Mouse (Mus musculus) heart, postnatal 0 days (tissue): ENCODE data around the gene Kdm2b. TPM values are rescaled to one million over a fixed set of nuclear protein-coding genes. Genes with fewer than 3 reads are reported as not detected.

Experiments
- ATAC-seq: fragments of 200-750 bp; cut with Nextera tagmentation; 2 replicates; pipeline ENCODE4 v1.8.0; 2017; ENCODE audit warnings: low read depth, moderate number of reproducible peaks, moderate library complexity; ENCODE audit not compliant: insufficient read depth
- DNase-seq: peaks from one replicate; pipeline ENCODE4 v3.0.0-alpha.2; 2016; ENCODE audit warnings: low spot score
- H3K27ac ChIP-seq: fragments of 300-500 bp; sonication (generic); 2 replicates; pipeline ENCODE4 v1.5.1; 2014; ENCODE audit warnings: low read depth, mild to moderate bottlenecking
- H3K27me3 ChIP-seq: fragments of 300-500 bp; sonication (generic); 2 replicates; pipeline ENCODE4 v1.6.1; 2014; ENCODE audit warnings: low read length, mixed read lengths; ENCODE audit not compliant: control insufficient read depth, insufficient read depth
- H3K36me3 ChIP-seq: fragments of 300-500 bp; sonication (generic); replicated peaks from 2 replicates; pipeline ENCODE4 v1.6.1; 2014; ENCODE audit warnings: low read length, mixed read lengths; ENCODE audit not compliant: control insufficient read depth, insufficient read depth
- H3K4me1 ChIP-seq: fragments of 300-500 bp; sonication (generic); 2 replicates; pipeline ENCODE4 v1.6.1; 2014; ENCODE audit warnings: antibody characterized with exemption; ENCODE audit not compliant: control insufficient read depth, insufficient read depth
- H3K4me2 ChIP-seq: fragments of 300-500 bp; sonication (generic); 2 replicates; pipeline ENCODE4 v1.6.1; 2014; ENCODE audit warnings: low read depth, mild to moderate bottlenecking, low read length, moderate library complexity
- H3K4me3 ChIP-seq: fragments of 300-500 bp; sonication (generic); 2 replicates; pipeline ENCODE4 v1.5.1; 2014; ENCODE audit warnings: low read depth, low read length
- H3K9ac ChIP-seq: fragments of 300-500 bp; sonication (generic); replicated peaks from 2 replicates; pipeline ENCODE4 v1.6.1; 2014; ENCODE audit warnings: low read depth, low read length, mixed read lengths
- H3K9me3 ChIP-seq: fragments of 300-500 bp; sonication (generic); replicated peaks from 2 replicates; pipeline ENCODE4 v1.6.1; 2016; ENCODE audit warnings: low read length; ENCODE audit not compliant: control insufficient read depth
- CTCF ChIP-seq: IDR thresholded peaks from 2 replicates; pipeline ENCODE4 v1.5.1; 2016; ENCODE audit warnings: antibody characterized with exemption, control low read depth, low read depth
- EP300 ChIP-seq: IDR thresholded peaks from 2 replicates; pipeline ENCODE4 v1.6.1; 2016; ENCODE audit warnings: antibody characterized with exemption, low read depth
- WGBS: fragments of 180-500 bp; shearing (Covaris S2); extraction: QIAGEN DNeasy Blood & Tissue Kit; methylation state at CpG from one replicate; pipeline ENCODE4 v1.1.7; 2014; 5-methylcytosine and 5-hydroxymethylcytosine counted together
- polyA plus RNA-seq: library from polyadenylated mRNA; unstranded; fragments of >200 nt; fragmentation: Nextera tagmentation; extraction: Ambion mirVana; gene quantifications from 2 replicates; pipeline ENCODE4 v1.2.1, GENCODE M21; 2015
- total RNA-seq: library from RNA; depleted of rRNA; stranded (reverse); fragments of >200 nt; gene quantifications from 2 replicates; pipeline ENCODE4 v1.2.3, GENCODE M21; 2014; ENCODE audit warnings: low replicate concordance

The Kdm2b gene
- total and polyA plus RNA-seq, 2 experiments from 2014 or later, result 14.7 to 29.3 TPM

GRCm38 (mm10) chr5:123033646-123034160 is 44.1 kb upstream of the Kdm2b start:
- WGBS, result 65% methylated on average over 7 of the region's 7 CpGs
- TF ChIP-seq CTCF, result no peak
- TF ChIP-seq EP300, result no peak
- H3K9me3 ChIP-seq, result no peaks in the 10 kb centered on the region
- no peak overlapping the region for H3K27ac ChIP-seq
- DNase-seq (no peak), ATAC-seq (no peak)
- H3K4me2 ChIP-seq, result no peak overlapping the region
- H3K4me3 ChIP-seq, result no peak overlapping the region
- H3K36me3 ChIP-seq, result peaks cover 26% of the 10 kb centered on the region
- H3K27me3 ChIP-seq, result no peaks in the 10 kb centered on the region
- H3K9ac ChIP-seq, result no peak overlapping the region
- 0 out of 2 replicates have a peak, but pooled peaks cover 8% of the 10 kb centered on the region for H3K4me1 ChIP-seq

DNA sequence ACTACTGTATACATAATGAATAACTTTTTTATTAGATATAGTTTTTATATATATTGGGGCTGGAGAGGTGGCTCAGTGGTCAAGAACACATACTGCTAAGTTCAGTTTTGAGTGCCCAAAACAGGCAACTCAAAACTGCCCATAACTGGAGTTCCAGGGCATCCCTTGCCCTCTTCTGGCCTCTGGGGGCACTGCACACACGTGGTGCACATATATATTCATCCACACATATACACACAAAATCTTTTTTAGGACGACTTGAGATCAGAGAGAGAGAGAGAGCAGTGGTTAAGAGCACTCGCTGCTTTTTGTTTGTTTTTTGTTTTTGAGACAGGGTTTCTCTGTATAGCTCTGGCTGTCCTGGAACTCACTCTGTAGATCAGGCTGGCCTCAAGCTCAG is 41.7 kb upstream of the Kdm2b start:
- Histone ChIP-seq H3K4me2 (no peak overlapping the region), H3K4me3 (no peak overlapping the region), H3K9ac (no peak overlapping the region), H3K27ac (no peak overlapping the region), H3K27me3 (no peaks in the 10 kb centered on the region), H3K36me3 (peaks cover 27% of the 10 kb centered on the region), H3K9me3 (no peaks in the 10 kb centered on the region), H3K4me1 (peaks cover 16% of the 10 kb centered on the region; the same call in 1 of the 2 replicates)
- no peak for DNase-seq
- no peak for TF ChIP-seq EP300
- TF ChIP-seq CTCF, result no peak
- no peak for ATAC-seq
- 91% methylated on average over 3 of the region's 3 CpGs for WGBS

DNA sequence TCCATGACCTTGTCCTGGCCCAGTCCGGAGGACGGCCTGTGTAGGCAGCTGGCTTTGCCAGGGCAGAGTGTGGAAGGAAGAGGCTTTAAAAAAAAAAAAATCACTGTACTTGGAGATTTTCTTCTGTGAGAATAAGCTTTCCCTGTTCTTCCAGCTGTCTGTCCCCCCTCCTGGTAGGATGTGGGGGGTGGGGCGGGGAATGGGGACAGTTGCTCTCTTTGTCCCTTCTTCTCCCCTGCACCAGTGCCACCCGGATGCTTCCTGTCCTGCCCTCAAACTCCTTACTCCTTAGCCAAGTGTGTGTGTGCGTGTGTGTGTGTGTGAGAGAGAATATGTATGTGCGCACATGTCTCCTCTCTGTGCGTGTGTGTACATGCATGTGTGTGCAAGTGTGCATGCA is 40.1 kb upstream of the Kdm2b start:
- no peak for ATAC-seq

GRCm38 (mm10) chr5:123027436-123027835 is 37.8 kb upstream of the Kdm2b start:
- Histone ChIP-seq H3K27ac (no peak overlapping the region), H3K4me1 (peaks cover 12% of the 10 kb centered on the region), H3K9me3 (no peaks in the 10 kb centered on the region), H3K36me3 (peaks cover 27% of the 10 kb centered on the region), H3K9ac (no peak overlapping the region), H3K4me3 (no peak overlapping the region), H3K4me2 (no peak overlapping the region), H3K27me3 (no peaks in the 10 kb centered on the region)
- ATAC-seq (no peak), DNase-seq (no peak)
- WGBS, result 35% methylated on average over 6 of the region's 6 CpGs
- no peak for TF ChIP-seq EP300
- TF ChIP-seq CTCF, result no peak

More for the DNA sequence above, 40.1 kb upstream of the Kdm2b start:
- no peak overlapping the region for H3K9ac ChIP-seq
- peaks cover 27% of the 10 kb centered on the region for H3K36me3 ChIP-seq
- 79% methylated on average over 7 of the region's 7 CpGs for WGBS
- H3K27ac ChIP-seq, result no peak overlapping the region
- no peaks in the 10 kb centered on the region for H3K9me3 ChIP-seq
- TF ChIP-seq CTCF (no peak), EP300 (no peak)
- H3K4me2 ChIP-seq, result no peak overlapping the region
- no peaks in the 10 kb centered on the region for H3K27me3 ChIP-seq
- DNase-seq, result no peak
- peaks cover 8% of the 10 kb centered on the region; the same call in 1 of the 2 replicates for H3K4me1 ChIP-seq
- no peak overlapping the region for H3K4me3 ChIP-seq

DNA sequence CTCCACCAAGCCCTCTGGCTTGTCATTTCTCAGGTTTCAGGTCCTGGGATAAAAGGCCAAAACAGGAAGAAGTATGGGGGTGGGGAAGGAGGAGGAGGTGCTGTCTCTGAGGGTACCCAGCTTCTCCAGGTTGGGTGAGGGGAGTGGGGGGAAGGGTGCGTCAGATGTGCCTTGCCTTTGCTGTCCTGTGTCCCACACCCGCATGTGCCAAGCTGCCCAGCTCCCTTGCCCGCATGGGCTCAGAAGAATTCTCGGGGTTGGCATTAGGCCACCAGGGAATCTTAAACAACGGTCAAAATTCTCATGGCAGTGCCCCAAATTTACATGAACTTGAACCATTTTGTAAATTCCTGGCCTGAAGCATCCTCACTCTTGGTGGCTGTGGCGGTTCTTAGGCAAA is 36.8 kb upstream of the Kdm2b start:
- no peak overlapping the region for H3K4me3 ChIP-seq
- H3K4me1 ChIP-seq, result peaks cover 12% of the 10 kb centered on the region
- no peaks in the 10 kb centered on the region for H3K9me3 ChIP-seq
- H3K36me3 ChIP-seq, result peaks cover 27% of the 10 kb centered on the region
- DNase-seq (no peak), ATAC-seq (no peak)
- H3K9ac ChIP-seq, result no peak overlapping the region
- no peak overlapping the region for H3K4me2 ChIP-seq
- 78% methylated on average over 6 of the region's 6 CpGs for WGBS
- no peak overlapping the region for H3K27ac ChIP-seq
- TF ChIP-seq EP300 (no peak), CTCF (no peak)
- H3K27me3 ChIP-seq, result no peaks in the 10 kb centered on the region

DNA sequence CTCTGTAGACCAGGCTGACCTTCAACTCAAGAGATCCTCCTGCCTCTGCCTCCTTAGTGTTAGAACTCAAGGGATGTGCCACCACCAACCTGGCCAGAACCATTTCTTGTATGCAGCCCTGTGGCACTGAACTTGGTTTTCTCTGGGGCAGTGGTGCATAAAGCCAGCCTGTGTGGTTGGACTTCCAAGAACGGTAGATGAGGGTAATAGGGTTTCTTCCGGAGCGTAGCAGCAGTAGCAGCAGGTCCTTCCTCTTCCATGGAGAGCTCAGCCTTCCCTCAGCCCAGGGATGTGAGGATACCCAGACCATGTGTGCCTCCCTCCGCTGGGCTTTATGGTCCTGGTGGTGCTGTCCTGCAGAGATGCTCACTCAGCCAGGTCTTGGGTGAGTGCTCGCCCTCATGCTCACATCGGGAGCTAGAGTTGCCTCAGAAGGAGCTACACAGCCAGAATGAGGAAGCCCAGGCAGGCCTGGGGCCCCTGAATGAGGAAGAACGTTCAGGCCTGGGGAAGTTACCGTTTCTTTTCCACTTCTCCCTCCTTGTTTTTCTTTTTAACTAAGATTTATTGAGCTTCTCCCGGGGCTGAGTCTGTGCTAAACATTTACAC is 35.4 kb upstream of the Kdm2b start:
- DNase-seq, result no peak
- ATAC-seq, result no peak
- peaks cover 15% of the 10 kb centered on the region; the same call in 1 of the 2 replicates for H3K36me3 ChIP-seq
- H3K9me3 ChIP-seq, result no peaks in the 10 kb centered on the region
- TF ChIP-seq CTCF (no peak), EP300 (no peak)
- no peak overlapping the region for H3K9ac ChIP-seq
- H3K27ac ChIP-seq, result no peak overlapping the region
- no peaks in the 10 kb centered on the region for H3K27me3 ChIP-seq
- H3K4me1 ChIP-seq, result peaks cover 12% of the 10 kb centered on the region
- no peak overlapping the region for H3K4me3 ChIP-seq
- no peak overlapping the region for H3K4me2 ChIP-seq
- 78% methylated on average over 9 of the region's 9 CpGs for WGBS
